Mouse (Mus musculus) naive thymus-derived CD4-positive, alpha-beta T cell, adult 2 months (primary cell): ENCODE results near the gene Rusc2.

Experiments used
- DNase-seq: peaks from one replicate; pipeline ENCODE4 v3.0.0-alpha.2; 2011; ENCODE audit warnings: low read depth

Rusc2 gene

GRCm38 (mm10) chr4:43442456-43443361 lies 60.9 kb downstream of the Rusc2 start:
- DNase-seq, result peak; percentile 81

- DNase-seq, result peak; percentile 53
These were observed 61.7 kb downstream of the Rusc2 start for GRCm38 (mm10) chr4:43443511-43443910.

GRCm38 (mm10) chr4:43447251-43447650 lies 65.5 kb downstream of the Rusc2 start:
- no peak for DNase-seq

GRCm38 (mm10) chr4:43448554-43448953 lies 66.8 kb downstream of the Rusc2 start:
- DNase-seq, result no peak

GRCm38 (mm10) chr4:43452315-43452714 lies 70.5 kb downstream of the Rusc2 start:
- DNase-seq, result no peak

- DNase-seq, result peak; percentile 45
These were observed 71.6 kb downstream of the Rusc2 start for GRCm38 (mm10) chr4:43453413-43453812.

- DNase-seq, result peak; percentile 48
These were observed 72.5 kb downstream of the Rusc2 start, which contains the start of gene Cd72 for GRCm38 (mm10) chr4:43454041-43454836. Cd72 (minus strand) TSS chr4:43454628.

- DNase-seq, result peak; percentile 83
These were observed 74.7 kb downstream of the Rusc2 start for GRCm38 (mm10) chr4:43456470-43456869.

- DNase-seq, result peak; percentile 57
These were observed 75.3 kb downstream of the Rusc2 start for GRCm38 (mm10) chr4:43457124-43457523.

GRCm38 (mm10) chr4:43463102-43463501 lies 81.3 kb downstream of the Rusc2 start:
- DNase-seq, result no peak

GRCm38 (mm10) chr4:43465935-43466334 lies 84.2 kb downstream of the Rusc2 start:
- no peak for DNase-seq

GRCm38 (mm10) chr4:43466872-43467271 lies 85.1 kb downstream of the Rusc2 start:
- no peak for DNase-seq

GRCm38 (mm10) chr4:43470301-43470700 lies 88.5 kb downstream of the Rusc2 start:
- DNase-seq, result no peak

- DNase-seq, result no peak
These were observed 91.9 kb downstream of the Rusc2 start for GRCm38 (mm10) chr4:43473636-43474035.

GRCm38 (mm10) chr4:43476604-43477003 lies 94.8 kb downstream of the Rusc2 start:
- DNase-seq, result peak; percentile 68
